Mouse (Mus musculus) stomach, embryonic 14.5 days (tissue): Measurements from ENCODE around the gene Btc. TPM values are rescaled to one million over a fixed set of nuclear protein-coding genes. Genes with fewer than 3 reads are reported as not detected.

Experiments
- ATAC-seq: fragments of 200-750 bp; cut with Nextera tagmentation; 2 replicates; pipeline ENCODE4 v1.8.0; 2017; ENCODE audit warnings: low read depth, moderate TSS enrichment; ENCODE audit not compliant: insufficient number of reproducible peaks, insufficient read depth, low FRiP score
- H3K27ac ChIP-seq: fragments of 300-500 bp; sonication (generic); 2 replicates; pipeline ENCODE4 v1.5.1; 2014; ENCODE audit warnings: mild to moderate bottlenecking, low read length, moderate library complexity, mixed read lengths
- H3K27me3 ChIP-seq: fragments of 300-500 bp; sonication (generic); 2 replicates; pipeline ENCODE4 v1.6.1; 2014; ENCODE audit warnings: low read length, control low read depth, mixed read lengths; ENCODE audit not compliant: control insufficient read depth, insufficient read depth
- H3K36me3 ChIP-seq: fragments of 300-500 bp; sonication (generic); 2 replicates; pipeline ENCODE4 v1.6.1; 2014; ENCODE audit warnings: mild to moderate bottlenecking, control low read depth, low read length, moderate library complexity, mixed read lengths; ENCODE audit not compliant: control insufficient read depth, insufficient read depth
- H3K4me1 ChIP-seq: fragments of 300-500 bp; sonication (generic); 2 replicates; pipeline ENCODE4 v1.6.1; 2014; ENCODE audit warnings: low read length, control low read depth, mixed read lengths; ENCODE audit not compliant: control insufficient read depth, insufficient read depth
- H3K4me2 ChIP-seq: fragments of 300-500 bp; sonication (generic); replicated peaks from 2 replicates; pipeline ENCODE4 v1.6.1; 2014; ENCODE audit warnings: low read depth, low read length, control low read depth
- H3K4me3 ChIP-seq: fragments of 300-500 bp; sonication (generic); 2 replicates; pipeline ENCODE4 v1.5.1; 2014; ENCODE audit warnings: low read depth, low read length, control low read depth
- H3K9ac ChIP-seq: fragments of 300-500 bp; sonication (generic); replicated peaks from 2 replicates; pipeline ENCODE4 v1.6.1; 2014; ENCODE audit warnings: low read depth, mild to moderate bottlenecking, control low read depth, low read length, moderate library complexity, mixed read lengths
- H3K9me3 ChIP-seq: fragments of 300-500 bp; sonication (generic); 2 replicates; pipeline ENCODE4 v1.6.1; 2016; ENCODE audit warnings: low read depth, low read length, control low read depth; ENCODE audit not compliant: control insufficient read depth
- WGBS: fragments of 180-500 bp; shearing (Covaris S2); extraction: QIAGEN DNeasy Blood & Tissue Kit; methylation state at CpG from one replicate; pipeline ENCODE4 v1.1.7; 2014; 5-methylcytosine and 5-hydroxymethylcytosine counted together
- polyA plus RNA-seq: library from polyadenylated mRNA; unstranded; fragments of >200 nt; fragmentation: Nextera tagmentation; extraction: Ambion mirVana; gene quantifications from 2 replicates; pipeline ENCODE4 v1.2.1, GENCODE M21; 2014

Btc gene
- polyA plus RNA-seq, 1 experiment from 2014 or later = 3.9 TPM

GRCm38 (mm10) chr5:91400493-91401096 is 2.2 kb downstream of the Btc start:
- no peak for ATAC-seq
- WGBS = 47% methylated on average over 2 of the region's 2 CpGs
- no peak overlapping the region for H3K4me2 ChIP-seq
- H3K4me3 ChIP-seq = no peak overlapping the region
- H3K4me1 ChIP-seq = no peaks in the 10 kb centered on the region
- no peak overlapping the region for H3K27ac ChIP-seq
- H3K9me3 ChIP-seq = no peaks in the 10 kb centered on the region
- H3K36me3 ChIP-seq = no peaks in the 10 kb centered on the region
- H3K9ac ChIP-seq = no peak overlapping the region
- no peaks in the 10 kb centered on the region for H3K27me3 ChIP-seq

- no peaks in the 10 kb centered on the region for H3K36me3 ChIP-seq
- no peaks in the 10 kb centered on the region for H3K9me3 ChIP-seq
- no peak overlapping the region for H3K4me3 ChIP-seq
- H3K4me2 ChIP-seq = no peak overlapping the region
- no peak for ATAC-seq
- H3K4me1 ChIP-seq = no peaks in the 10 kb centered on the region
- no peak overlapping the region for H3K9ac ChIP-seq
- 71% methylated on average over 2 of the region's 2 CpGs for WGBS
- H3K27me3 ChIP-seq = no peaks in the 10 kb centered on the region
- H3K27ac ChIP-seq = no peak overlapping the region
Observed at GRCm38 (mm10) chr5:91375467-91375866, 27.3 kb downstream of the Btc start.

GRCm38 (mm10) chr5:91368061-91368565 is 34.7 kb downstream of the Btc start:
- H3K27ac ChIP-seq = no peak overlapping the region

GRCm38 (mm10) chr5:91366925-91367324 is 35.9 kb downstream of the Btc start:
- Histone ChIP-seq H3K9ac (no peak overlapping the region), H3K9me3 (no peaks in the 10 kb centered on the region), H3K27me3 (no peaks in the 10 kb centered on the region), H3K4me3 (no peak overlapping the region), H3K36me3 (no peaks in the 10 kb centered on the region), H3K4me2 (no peak overlapping the region), H3K4me1 (no peaks in the 10 kb centered on the region), H3K27ac (no peak overlapping the region)
- WGBS = 83% methylated on average over 10 of the region's 10 CpGs
- ATAC-seq = no peak

More at GRCm38 (mm10) chr5:91368061-91368565, 34.7 kb downstream of the Btc start:
- ATAC-seq = no peak
- Histone ChIP-seq H3K4me3 (no peak overlapping the region), H3K4me1 (no peaks in the 10 kb centered on the region), H3K27me3 (no peaks in the 10 kb centered on the region), H3K4me2 (no peak overlapping the region), H3K9me3 (no peaks in the 10 kb centered on the region), H3K36me3 (no peaks in the 10 kb centered on the region), H3K9ac (no peak overlapping the region)
- 90% methylated on average over 13 of the region's 13 CpGs for WGBS

- no peak overlapping the region for H3K27ac ChIP-seq
- 75% methylated on average over 6 of the region's 6 CpGs for WGBS
Observed at GRCm38 (mm10) chr5:91363274-91363991, 39.4 kb downstream of the Btc start.

GRCm38 (mm10) chr5:91352645-91353044 is 50.1 kb downstream of the Btc start:
- Histone ChIP-seq H3K4me3 (no peak overlapping the region), H3K27me3 (no peaks in the 10 kb centered on the region), H3K9ac (no peak overlapping the region), H3K27ac (no peak overlapping the region), H3K9me3 (no peaks in the 10 kb centered on the region), H3K36me3 (no peaks in the 10 kb centered on the region), H3K4me1 (no peaks in the 10 kb centered on the region), H3K4me2 (no peak overlapping the region)
- no peak for ATAC-seq
- 53% methylated on average over 5 of the region's 5 CpGs for WGBS

More at GRCm38 (mm10) chr5:91363274-91363991, 39.4 kb downstream of the Btc start:
- ATAC-seq = no peak
- no peaks in the 10 kb centered on the region for H3K9me3 ChIP-seq
- no peak overlapping the region for H3K9ac ChIP-seq
- no peak overlapping the region for H3K4me2 ChIP-seq
- H3K27me3 ChIP-seq = no peaks in the 10 kb centered on the region
- no peaks in the 10 kb centered on the region for H3K4me1 ChIP-seq
- H3K4me3 ChIP-seq = no peak overlapping the region
- no peaks in the 10 kb centered on the region for H3K36me3 ChIP-seq

- Histone ChIP-seq H3K4me1 (no peaks in the 10 kb centered on the region), H3K27me3 (no peaks in the 10 kb centered on the region)
- ATAC-seq = no peak
Observed at GRCm38 (mm10) chr5:91345681-91346080, 57.1 kb downstream of the Btc start.

GRCm38 (mm10) chr5:91345064-91345463 is 57.7 kb downstream of the Btc start:
- Histone ChIP-seq H3K4me2 (no peak overlapping the region), H3K4me1 (no peaks in the 10 kb centered on the region), H3K9ac (no peak overlapping the region), H3K9me3 (no peaks in the 10 kb centered on the region), H3K4me3 (no peak overlapping the region), H3K36me3 (no peaks in the 10 kb centered on the region), H3K27ac (no peak overlapping the region), H3K27me3 (no peaks in the 10 kb centered on the region)
- no peak for ATAC-seq
- WGBS = 72% methylated on average over 2 of the region's 2 CpGs

More at GRCm38 (mm10) chr5:91345681-91346080, 57.1 kb downstream of the Btc start:
- H3K4me3 ChIP-seq = no peak overlapping the region
- no peak overlapping the region for H3K9ac ChIP-seq
- no peak overlapping the region for H3K4me2 ChIP-seq
- no peaks in the 10 kb centered on the region for H3K9me3 ChIP-seq
- no peak overlapping the region for H3K27ac ChIP-seq
- no peaks in the 10 kb centered on the region for H3K36me3 ChIP-seq
- WGBS = 68% methylated on average over 5 of the region's 5 CpGs
